Mouse (Mus musculus) lung, adult 2 months (tissue): ENCODE results near the gene Napsa.

Experiments used
- CTCF ChIP-seq: fragments of 200-500 bp; IDR thresholded peaks from 2 replicates; pipeline ENCODE4 v1.5.1; 2011; ENCODE audit warnings: mild to moderate bottlenecking, low read length, control low read depth; ENCODE audit not compliant: insufficient read depth
- POLR2A ChIP-seq: fragments of 200-500 bp; IDR thresholded peaks from 2 replicates; pipeline ENCODE4 v1.6.1; 2011; ENCODE audit warnings: low read depth, mild to moderate bottlenecking, control low read depth, low read length, borderline replicate concordance; ENCODE audit errors: extremely low read depth

GRCm38 (mm10) chr7:44600691-44601262, 28.6 kb downstream of the Napsa start:
- no peak for TF ChIP-seq CTCF
- no peak for TF ChIP-seq POLR2A
